Mouse (Mus musculus): Measurements from ENCODE around the gene Prrt2. TPM values are rescaled to one million over a fixed set of nuclear protein-coding genes. Genes with fewer than 3 reads are reported as not detected.

The Prrt2 gene
- polyA plus RNA-seq, 1 experiment from 2014 or later, result 7.1 TPM

DNA sequence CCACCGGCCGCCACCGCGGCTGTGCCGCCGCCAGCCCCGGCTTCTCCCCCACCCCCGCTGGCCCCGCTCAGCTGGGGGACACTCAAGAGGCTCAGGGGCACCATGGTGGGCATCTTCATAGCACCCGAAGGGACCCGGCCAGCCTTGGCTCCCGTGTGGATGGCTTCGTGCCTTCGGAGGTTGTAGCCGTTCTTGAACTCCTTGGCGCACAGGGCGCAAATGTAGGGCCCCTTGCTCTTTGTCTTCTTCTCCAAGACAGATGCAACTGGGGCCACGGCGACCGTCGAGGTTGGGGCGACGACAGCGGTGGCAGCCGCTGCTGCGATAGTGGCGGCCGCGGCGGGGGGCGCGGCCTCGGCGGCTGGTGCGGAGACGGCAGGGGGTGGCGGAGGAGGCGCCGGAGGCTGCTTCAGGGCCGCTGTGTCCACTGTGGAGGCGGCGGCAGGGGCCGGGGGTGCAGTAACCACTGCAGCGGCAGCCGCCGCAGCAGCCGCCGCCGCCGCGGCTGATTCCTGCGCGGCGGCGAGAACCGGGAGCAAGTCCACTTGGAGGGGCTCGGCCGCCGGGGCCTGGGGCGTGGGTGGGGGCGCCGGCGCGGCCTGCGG is 4.6 kb upstream of the Prrt2 start:
- under 1% methylated on average over 55 of the region's 65 CpGs for WGBS
- Histone ChIP-seq H3K9me3 (replicated peaks) (no peaks in the 10 kb centered on the region), H3K4me1 (peaks cover 54% of the 10 kb centered on the region), H3K4me2 (replicated peaks) (peak overlapping the region; percentile 98), H3K9ac (peak overlapping the region; percentile 100), H3K27ac (peak overlapping the region; percentile 100), H3K27me3 (no peaks in the 10 kb centered on the region), H3K4me3 (peak overlapping the region; percentile 97), H3K36me3 (peaks cover 36% of the 10 kb centered on the region)
- ATAC-seq (ENCODE audit: low FRiP score), result peak; percentile 9; the same call in 1 of the 2 replicates

GRCm38 (mm10) chr7:127024755-127025555 is 3.9 kb upstream of the Prrt2 start:
- Histone ChIP-seq H3K4me3 (peak overlapping the region; percentile 97), H3K4me1 (peaks cover 61% of the 10 kb centered on the region), H3K9me3 (replicated peaks) (no peaks in the 10 kb centered on the region), H3K4me2 (replicated peaks) (peak overlapping the region; percentile 98), H3K9ac (peak overlapping the region; percentile 100), H3K27ac (peak overlapping the region; percentile 100), H3K27me3 (no peaks in the 10 kb centered on the region), H3K36me3 (peaks cover 32% of the 10 kb centered on the region)
- 1% methylated on average over 30 of the region's 30 CpGs for WGBS
- peak; percentile 38 for ATAC-seq (ENCODE audit: low FRiP score)

GRCm38 (mm10) chr7:127023896-127024690 is 3.1 kb upstream of the Prrt2 start:
- 28% methylated on average over 19 of the region's 19 CpGs for WGBS
- peak overlapping the region; percentile 100 for H3K9ac ChIP-seq
- ATAC-seq (ENCODE audit: low FRiP score), result no peak
- no peaks in the 10 kb centered on the region for H3K9me3 ChIP-seq (replicated peaks)
- H3K36me3 ChIP-seq, result peaks cover 28% of the 10 kb centered on the region
- H3K4me2 ChIP-seq (replicated peaks), result peak overlapping the region; percentile 98
- H3K27me3 ChIP-seq, result no peaks in the 10 kb centered on the region
- H3K4me3 ChIP-seq, result peak overlapping the region; percentile 97
- H3K4me1 ChIP-seq, result peaks cover 68% of the 10 kb centered on the region
- H3K27ac ChIP-seq, result peak overlapping the region; percentile 100

GRCm38 (mm10) chr7:127023272-127023691 is 2.3 kb upstream of the Prrt2 start:
- Histone ChIP-seq H3K27ac (peak overlapping the region; percentile 60), H3K9me3 (replicated peaks) (no peaks in the 10 kb centered on the region), H3K36me3 (peaks cover 26% of the 10 kb centered on the region), H3K4me2 (replicated peaks) (peak overlapping the region; percentile 98), H3K27me3 (no peaks in the 10 kb centered on the region), H3K4me3 (peak overlapping the region; percentile 97), H3K9ac (peak overlapping the region; percentile 100), H3K4me1 (peaks cover 76% of the 10 kb centered on the region)
- ATAC-seq (ENCODE audit: low FRiP score), result no peak
- WGBS, result 77% methylated on average over 13 of the region's 13 CpGs

- Histone ChIP-seq H3K4me1 (peaks cover 75% of the 10 kb centered on the region), H3K4me2 (replicated peaks) (peak overlapping the region; percentile 98), H3K27me3 (no peaks in the 10 kb centered on the region), H3K36me3 (peaks cover 26% of the 10 kb centered on the region), H3K27ac (peak overlapping the region; percentile 92), H3K4me3 (peak overlapping the region; percentile 97), H3K9ac (peak overlapping the region; percentile 100; the same call in 1 of the 2 replicates), H3K9me3 (replicated peaks) (no peaks in the 10 kb centered on the region)
- 91% methylated on average over 7 of the region's 7 CpGs for WGBS
- no peak for ATAC-seq (ENCODE audit: low FRiP score)
These were observed 1.7 kb upstream of the Prrt2 start for GRCm38 (mm10) chr7:127022528-127023271.

DNA sequence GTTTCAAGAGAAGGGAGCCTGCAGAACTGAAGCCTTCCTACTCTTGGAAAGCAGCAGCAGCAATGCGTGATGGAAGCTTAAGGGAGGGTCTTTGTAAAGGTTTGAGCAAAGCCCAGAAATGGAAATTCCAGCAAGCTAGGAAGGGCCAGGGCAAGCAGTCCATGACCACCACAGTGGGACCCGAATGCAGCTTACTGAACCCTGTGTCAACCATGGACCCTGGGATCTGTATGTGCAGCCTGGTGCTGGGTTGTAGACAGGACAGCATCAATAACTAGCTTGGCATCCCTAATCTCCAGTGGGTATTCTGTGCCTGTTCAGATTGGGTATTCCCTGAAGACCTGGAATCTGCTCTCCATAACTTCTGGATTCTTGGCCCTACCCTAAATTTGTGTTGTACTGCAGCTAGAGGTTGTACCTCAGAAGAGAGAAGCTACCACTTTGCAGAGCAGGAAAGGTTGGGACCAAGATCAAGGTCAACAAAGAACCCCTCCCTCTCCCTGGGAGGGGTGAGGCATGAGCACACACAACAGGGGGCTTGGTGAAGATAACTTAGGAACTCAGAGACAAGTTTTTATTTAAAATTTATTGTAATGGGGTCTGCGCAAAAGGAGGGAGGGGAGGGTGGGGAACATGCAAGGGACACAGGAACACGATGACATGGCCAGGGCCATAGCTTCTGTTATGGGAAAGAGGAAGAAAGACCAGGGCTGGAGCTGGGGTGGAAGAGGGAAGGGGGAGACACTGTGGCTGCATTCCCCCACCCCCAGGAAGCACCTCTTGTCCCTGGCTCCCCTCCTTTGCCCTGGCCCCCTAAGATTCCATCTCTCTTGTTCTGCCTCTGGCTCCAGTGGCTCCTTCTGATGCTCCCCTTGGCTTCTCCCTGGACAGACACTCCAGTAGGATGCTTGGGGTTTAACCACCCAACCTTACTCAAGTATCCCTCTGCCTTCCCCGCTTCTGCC is 834 bp upstream of the Prrt2 start:
- H3K27me3 ChIP-seq, result no peaks in the 10 kb centered on the region
- H3K4me1 ChIP-seq, result peaks cover 73% of the 10 kb centered on the region
- H3K4me2 ChIP-seq (replicated peaks), result peak overlapping the region; percentile 98
- H3K36me3 ChIP-seq, result peaks cover 26% of the 10 kb centered on the region
- ATAC-seq (ENCODE audit: low FRiP score), result no peak
- H3K27ac ChIP-seq, result peak overlapping the region; percentile 92
- H3K9me3 ChIP-seq (replicated peaks), result no peaks in the 10 kb centered on the region
- H3K4me3 ChIP-seq, result peak overlapping the region; percentile 48
- 44% methylated on average over 5 of the region's 5 CpGs for WGBS
- peak overlapping the region; percentile 76 for H3K9ac ChIP-seq

DNA sequence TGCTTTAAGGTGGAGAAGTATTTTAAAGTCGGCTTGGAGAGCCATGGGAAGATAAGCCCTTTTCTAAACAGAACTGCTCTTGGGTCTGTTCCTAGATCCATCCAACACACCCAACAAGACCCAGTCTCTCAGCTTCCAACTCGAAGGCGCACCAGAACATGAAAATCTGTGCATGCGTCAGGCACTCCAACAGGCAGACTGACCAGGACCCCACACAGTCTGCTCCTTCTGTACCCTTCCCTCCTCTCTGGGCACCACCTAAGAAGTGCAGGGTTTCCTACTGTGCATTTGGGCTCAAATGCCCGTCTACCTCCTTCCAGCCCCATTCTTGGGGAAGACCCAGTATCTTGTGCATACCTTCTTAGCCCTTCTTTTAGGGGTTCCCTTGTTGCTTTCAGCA is 520 bp downstream of the Prrt2 start:
- 42% methylated on average over 5 of the region's 5 CpGs for WGBS
- peaks cover 80% of the 10 kb centered on the region for H3K4me1 ChIP-seq
- peak overlapping the region; percentile 76 for H3K9ac ChIP-seq
- H3K4me3 ChIP-seq, result peak overlapping the region; percentile 48
- no peaks in the 10 kb centered on the region for H3K27me3 ChIP-seq
- H3K27ac ChIP-seq, result peak overlapping the region; percentile 92
- peak overlapping the region; percentile 84 for H3K4me2 ChIP-seq (replicated peaks)
- H3K36me3 ChIP-seq, result peaks cover 29% of the 10 kb centered on the region
- no peak for ATAC-seq (ENCODE audit: low FRiP score)
- H3K9me3 ChIP-seq (replicated peaks), result no peaks in the 10 kb centered on the region

DNA sequence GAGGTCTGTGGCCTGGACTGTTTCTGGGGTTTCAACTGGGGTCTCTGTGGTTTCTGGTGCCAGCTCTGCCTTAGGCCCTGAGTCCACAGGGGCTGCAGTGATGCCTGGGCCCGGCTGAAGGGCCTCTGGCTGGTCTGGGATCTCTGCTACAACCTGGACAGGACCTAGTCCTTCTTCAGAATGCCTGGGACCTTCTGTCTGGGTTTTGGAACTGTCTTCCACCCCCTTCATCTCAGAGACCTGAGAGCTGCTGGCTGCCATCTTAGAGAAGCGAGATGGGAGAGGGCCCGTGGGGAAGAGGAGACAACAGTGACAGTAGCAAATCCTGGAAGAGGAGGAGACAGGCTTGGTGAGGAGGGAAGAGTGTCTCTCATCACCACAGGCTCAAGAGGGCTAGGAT is 980 bp downstream of the Prrt2 start:
- Histone ChIP-seq H3K4me3 (peak overlapping the region; percentile 48), H3K9ac (peak overlapping the region; percentile 76), H3K9me3 (replicated peaks) (no peaks in the 10 kb centered on the region), H3K27ac (peak overlapping the region; percentile 92), H3K4me2 (replicated peaks) (peak overlapping the region; percentile 84), H3K4me1 (peaks cover 82% of the 10 kb centered on the region), H3K27me3 (no peaks in the 10 kb centered on the region), H3K36me3 (peaks cover 34% of the 10 kb centered on the region)
- no peak for ATAC-seq (ENCODE audit: low FRiP score)
- WGBS, result 52% methylated on average over 3 of the region's 3 CpGs

DNA sequence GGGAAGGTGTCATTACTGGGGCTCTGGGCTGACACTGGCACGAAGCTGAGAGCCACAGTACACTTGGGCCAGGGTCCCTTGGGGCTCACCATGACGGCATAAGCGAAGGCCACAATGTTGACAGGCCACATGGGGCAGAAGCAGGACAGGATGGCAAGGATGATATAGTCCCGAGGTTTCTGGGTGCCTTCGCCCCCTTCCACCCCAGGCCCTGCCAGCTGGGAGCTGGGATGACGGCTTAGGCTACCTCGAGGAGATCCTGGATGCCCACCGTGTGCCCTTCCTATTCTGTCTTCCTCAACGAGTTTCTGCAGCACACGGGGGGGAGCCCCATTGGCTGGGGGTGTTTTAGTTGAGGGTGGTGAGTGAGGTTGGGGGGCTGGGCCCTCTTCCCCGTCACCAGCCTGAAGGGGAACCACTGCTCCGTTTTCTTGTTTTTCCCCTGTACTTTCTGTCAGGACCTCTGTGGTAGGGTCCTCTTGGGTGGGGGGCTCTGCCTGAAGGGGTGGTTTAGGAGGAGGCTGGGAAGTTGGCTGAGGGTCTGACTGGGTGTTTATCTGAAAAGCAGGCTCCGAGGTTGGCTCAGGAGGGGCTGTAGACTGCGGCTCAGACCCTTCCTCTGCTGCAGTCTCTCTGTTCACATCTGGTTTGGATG is 1.6 kb downstream of the Prrt2 start:
- H3K4me3 ChIP-seq, result peak overlapping the region; percentile 48; the same call in 1 of the 2 replicates
- 79% methylated on average over 14 of the region's 14 CpGs for WGBS
- ATAC-seq (ENCODE audit: low FRiP score), result no peak
- H3K9ac ChIP-seq, result peak overlapping the region; percentile 76; the same call in 1 of the 2 replicates
- peak overlapping the region; percentile 84 for H3K4me2 ChIP-seq (replicated peaks)
- H3K36me3 ChIP-seq, result peaks cover 37% of the 10 kb centered on the region
- peaks cover 82% of the 10 kb centered on the region for H3K4me1 ChIP-seq
- H3K9me3 ChIP-seq (replicated peaks), result no peaks in the 10 kb centered on the region
- no peaks in the 10 kb centered on the region for H3K27me3 ChIP-seq
- H3K27ac ChIP-seq, result peak overlapping the region; percentile 92; the same call in 1 of the 2 replicates

Measured in hindbrain, embryonic 12.5 days (tissue).